Mouse (Mus musculus) CD4-positive, CD25-positive, alpha-beta regulatory T cell, adult 2 months (primary cell): ENCODE measurements around the gene Dennd4a.

Experiments
- DNase-seq: peaks from one replicate; pipeline ENCODE4 v3.0.0-alpha.2; 2012; ENCODE audit warnings: low read depth, low spot score

Gene Dennd4a

GRCm38 (mm10) chr9:64790673-64791660 lies 20.2 kb upstream of the Dennd4a start:
- DNase-seq: no peak

GRCm38 (mm10) chr9:64791676-64792075 lies 19.5 kb upstream of the Dennd4a start:
- no peak for DNase-seq

GRCm38 (mm10) chr9:64792379-64793274 lies 18.5 kb upstream of the Dennd4a start:
- no peak for DNase-seq

GRCm38 (mm10) chr9:64793275-64793590 lies 17.9 kb upstream of the Dennd4a start:
- DNase-seq: no peak

- DNase-seq: no peak
Measured at GRCm38 (mm10) chr9:64793794-64794193, 17.3 kb upstream of the Dennd4a start.

- no peak for DNase-seq
Measured at GRCm38 (mm10) chr9:64794448-64795420, 16.4 kb upstream of the Dennd4a start.

GRCm38 (mm10) chr9:64795846-64796615 lies 15.1 kb upstream of the Dennd4a start:
- no peak for DNase-seq

GRCm38 (mm10) chr9:64797392-64797791 lies 13.7 kb upstream of the Dennd4a start:
- DNase-seq: peak; percentile 47

- DNase-seq: no peak
Measured at GRCm38 (mm10) chr9:64798099-64798498, 13.0 kb upstream of the Dennd4a start.

- DNase-seq: no peak
Measured at GRCm38 (mm10) chr9:64798859-64799258, 12.3 kb upstream of the Dennd4a start.

GRCm38 (mm10) chr9:64799504-64799903 lies 11.6 kb upstream of the Dennd4a start:
- no peak for DNase-seq

- no peak for DNase-seq
Measured at GRCm38 (mm10) chr9:64802561-64802960, 8.6 kb upstream of the Dennd4a start.

- DNase-seq: no peak
Measured at GRCm38 (mm10) chr9:64803373-64804214, 7.5 kb upstream of the Dennd4a start.

- no peak for DNase-seq
Measured at GRCm38 (mm10) chr9:64805875-64806274, 5.3 kb upstream of the Dennd4a start.

GRCm38 (mm10) chr9:64806335-64807060 lies 4.6 kb upstream of the Dennd4a start:
- DNase-seq: no peak

GRCm38 (mm10) chr9:64807061-64807808 lies 3.9 kb upstream of the Dennd4a start:
- no peak for DNase-seq

GRCm38 (mm10) chr9:64809851-64810250 lies 1.3 kb upstream of the Dennd4a start:
- no peak for DNase-seq
